Mouse (Mus musculus) forebrain, embryonic 13.5 days (tissue): ENCODE data around the gene Abcd1. TPM values are rescaled to one million over a fixed set of nuclear protein-coding genes. Genes with fewer than 3 reads are reported as not detected.
"Not testable (repeated sequence)": the region's sequence is repeated elsewhere in the genome, so short reads cannot be mapped to it uniquely, and the experiment has no call there.

Experiments used
- ATAC-seq: fragments of 200-750 bp; cut with Nextera tagmentation; 2 replicates; pipeline ENCODE4 v1.8.0; 2017
- H3K27ac ChIP-seq: fragments of 300-500 bp; sonication (generic); 2 replicates; pipeline ENCODE4 v1.5.1; 2015; ENCODE audit warnings: inconsistent platforms, mild to moderate bottlenecking, moderate library complexity
- H3K27me3 ChIP-seq: fragments of 300-500 bp; sonication (generic); 2 replicates; pipeline ENCODE4 v1.6.1; 2015; ENCODE audit warnings: mild to moderate bottlenecking, inconsistent platforms
- H3K36me3 ChIP-seq: fragments of 300-500 bp; sonication (generic); 2 replicates; pipeline ENCODE4 v1.6.1; 2015; ENCODE audit warnings: mild to moderate bottlenecking, inconsistent platforms; ENCODE audit not compliant: poor library complexity, severe bottlenecking
- H3K4me1 ChIP-seq: fragments of 300-500 bp; sonication (generic); 2 replicates; pipeline ENCODE4 v1.6.1; 2015; ENCODE audit warnings: inconsistent platforms
- H3K4me2 ChIP-seq: fragments of 300-500 bp; sonication (generic); 2 replicates; pipeline ENCODE4 v1.6.1; 2015; ENCODE audit warnings: inconsistent platforms, mild to moderate bottlenecking, moderate library complexity
- H3K4me3 ChIP-seq: fragments of 300-500 bp; sonication (generic); 2 replicates; pipeline ENCODE4 v1.5.1; 2015; ENCODE audit warnings: mild to moderate bottlenecking, inconsistent platforms
- H3K9ac ChIP-seq: fragments of 300-500 bp; sonication (generic); 2 replicates; pipeline ENCODE4 v1.6.1; 2015; ENCODE audit warnings: mild to moderate bottlenecking, inconsistent platforms
- H3K9me3 ChIP-seq: fragments of 300-500 bp; sonication (generic); replicated peaks from 2 replicates; pipeline ENCODE4 v1.6.1; 2016; ENCODE audit warnings: inconsistent platforms
- WGBS: fragments of 180-500 bp; shearing (Covaris S2); methylation state at CpG from one replicate; pipeline ENCODE4 v1.1.7; 2015; 5-methylcytosine and 5-hydroxymethylcytosine counted together
- polyA plus RNA-seq: library from polyadenylated mRNA; unstranded; fragments of >200 nt; fragmentation: Nextera tagmentation; extraction: Ambion mirVana; gene quantifications from 2 replicates; pipeline ENCODE4 v1.2.1, GENCODE M21; 2015

Abcd1 gene
- polyA plus RNA-seq, 1 experiment from 2014 or later = 9.6 TPM

- no peak overlapping the region for H3K4me3 ChIP-seq
- H3K4me2 ChIP-seq = no peak overlapping the region
- WGBS = 79% methylated on average over 1 of the region's 1 CpGs
- H3K4me1 ChIP-seq = no peaks in the 10 kb centered on the region
- H3K9ac ChIP-seq = no peak overlapping the region
- peaks cover 10% of the 10 kb centered on the region for H3K36me3 ChIP-seq
- no peak overlapping the region for H3K27ac ChIP-seq
- H3K27me3 ChIP-seq = no peaks in the 10 kb centered on the region
- no peak for ATAC-seq
- H3K9me3 ChIP-seq = no peaks in the 10 kb centered on the region
These were observed 15.9 kb upstream of the Abcd1 start for GRCm38 (mm10) chrX:73700472-73700871.

GRCm38 (mm10) chrX:73715476-73716108 is 805 bp upstream of the Abcd1 start:
- Histone ChIP-seq H3K4me1 (peaks cover 37% of the 10 kb centered on the region), H3K4me3 (peak overlapping the region; percentile 48), H3K9ac (peak overlapping the region; percentile 65), H3K9me3 (no peaks in the 10 kb centered on the region), H3K4me2 (peak overlapping the region; percentile 68), H3K27me3 (no peaks in the 10 kb centered on the region), H3K36me3 (peaks cover 14% of the 10 kb centered on the region; the same call in 1 of the 2 replicates), H3K27ac (peak overlapping the region; percentile 75; the same call in 1 of the 2 replicates)
- 36% methylated on average over 17 of the region's 21 CpGs for WGBS
- ATAC-seq = peak; percentile 54

GRCm38 (mm10) chrX:73716709-73717545 is 530 bp downstream of the Abcd1 start:
- H3K9me3 ChIP-seq = no peaks in the 10 kb centered on the region
- peak; percentile 48 for ATAC-seq
- H3K36me3 ChIP-seq = 0 out of 2 replicates have a peak, but pooled peaks cover 4% of the 10 kb centered on the region
- H3K4me2 ChIP-seq = peak overlapping the region; percentile 68
- H3K4me1 ChIP-seq = peaks cover 37% of the 10 kb centered on the region
- H3K27me3 ChIP-seq = no peaks in the 10 kb centered on the region
- peak overlapping the region; percentile 75 for H3K27ac ChIP-seq
- 44% methylated on average over 28 of the region's 30 CpGs for WGBS
- peak overlapping the region; percentile 48 for H3K4me3 ChIP-seq
- peak overlapping the region; percentile 61 for H3K9ac ChIP-seq

DNA sequence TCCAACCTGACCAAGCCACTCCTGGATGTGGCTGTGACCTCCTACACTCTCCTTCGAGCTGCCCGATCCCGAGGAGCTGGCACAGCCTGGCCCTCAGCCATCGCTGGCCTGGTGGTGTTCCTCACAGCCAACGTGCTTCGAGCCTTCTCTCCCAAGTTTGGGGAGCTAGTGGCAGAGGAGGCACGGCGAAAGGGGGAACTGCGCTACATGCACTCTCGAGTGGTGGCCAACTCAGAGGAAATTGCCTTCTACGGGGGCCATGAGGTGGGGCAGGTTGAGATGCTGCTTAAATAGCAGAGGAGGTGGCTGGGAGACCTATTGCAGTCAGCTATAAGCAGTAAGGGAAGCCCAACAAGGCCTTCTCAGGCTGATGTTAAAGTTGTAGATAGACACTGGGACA is 1.3 kb downstream of the Abcd1 start:
- Histone ChIP-seq H3K27ac (no peak overlapping the region), H3K4me3 (peak overlapping the region; percentile 48; the same call in 1 of the 2 replicates), H3K4me2 (peak overlapping the region; percentile 68), H3K9ac (peak overlapping the region; percentile 61), H3K36me3 (no peaks in the 10 kb centered on the region), H3K9me3 (no peaks in the 10 kb centered on the region), H3K27me3 (no peaks in the 10 kb centered on the region), H3K4me1 (peaks cover 37% of the 10 kb centered on the region)
- ATAC-seq = no peak
- 69% methylated on average over 11 of the region's 11 CpGs for WGBS

- WGBS = 40% methylated on average over 3 of the region's 3 CpGs
- no peak overlapping the region for H3K9ac ChIP-seq
These were observed 1.9 kb downstream of the Abcd1 start for GRCm38 (mm10) chrX:73718271-73718670.

GRCm38 (mm10) chrX:73718686-73719362 is 2.4 kb downstream of the Abcd1 start:
- Histone ChIP-seq H3K9ac (no peak overlapping the region), H3K4me3 (no peak overlapping the region), H3K4me2 (peak overlapping the region; percentile 68), H3K9me3 (no peaks in the 10 kb centered on the region), H3K4me1 (peaks cover 37% of the 10 kb centered on the region), H3K27me3 (no peaks in the 10 kb centered on the region), H3K27ac (no peak overlapping the region), H3K36me3 (no peaks in the 10 kb centered on the region)
- ATAC-seq = no peak
- WGBS = 32% methylated on average over 5 of the region's 5 CpGs

More at GRCm38 (mm10) chrX:73718271-73718670, 1.9 kb downstream of the Abcd1 start:
- no peak overlapping the region for H3K4me3 ChIP-seq
- H3K4me2 ChIP-seq = peak overlapping the region; percentile 68
- no peaks in the 10 kb centered on the region for H3K36me3 ChIP-seq
- H3K9me3 ChIP-seq = no peaks in the 10 kb centered on the region
- no peak overlapping the region for H3K27ac ChIP-seq
- H3K27me3 ChIP-seq = no peaks in the 10 kb centered on the region
- ATAC-seq = no peak
- H3K4me1 ChIP-seq = peaks cover 37% of the 10 kb centered on the region

DNA sequence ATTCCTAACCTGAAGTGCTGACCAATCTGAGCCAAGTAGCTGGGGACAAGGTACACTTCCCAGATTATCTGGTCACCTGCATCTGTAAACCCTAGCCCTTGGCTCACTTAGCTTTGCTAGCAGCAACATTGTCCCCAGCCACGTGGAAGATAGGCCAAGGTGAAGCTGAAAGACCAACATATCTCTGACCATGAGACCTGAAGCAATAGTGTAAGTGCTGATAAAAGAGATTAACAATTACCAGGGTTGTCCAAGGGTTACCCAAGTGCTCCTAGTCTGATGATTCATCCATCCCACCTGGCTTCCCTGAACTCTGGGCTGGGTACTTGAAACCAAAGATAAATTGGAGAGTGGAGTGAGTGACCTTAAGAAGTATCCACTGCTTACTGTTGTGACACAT is 14.5 kb downstream of the Abcd1 start:
- 42% methylated on average over 1 of the region's 1 CpGs for WGBS
- no peak overlapping the region for H3K4me2 ChIP-seq
- ATAC-seq = no peak
- H3K27me3 ChIP-seq = no peaks in the 10 kb centered on the region
- H3K9me3 ChIP-seq = no peaks in the 10 kb centered on the region
- peaks cover 14% of the 10 kb centered on the region; the same call in 1 of the 2 replicates for H3K36me3 ChIP-seq
- no peaks in the 10 kb centered on the region for H3K4me1 ChIP-seq
- H3K27ac ChIP-seq = no peak overlapping the region
- H3K4me3 ChIP-seq = no peak overlapping the region
- H3K9ac ChIP-seq = no peak overlapping the region

DNA sequence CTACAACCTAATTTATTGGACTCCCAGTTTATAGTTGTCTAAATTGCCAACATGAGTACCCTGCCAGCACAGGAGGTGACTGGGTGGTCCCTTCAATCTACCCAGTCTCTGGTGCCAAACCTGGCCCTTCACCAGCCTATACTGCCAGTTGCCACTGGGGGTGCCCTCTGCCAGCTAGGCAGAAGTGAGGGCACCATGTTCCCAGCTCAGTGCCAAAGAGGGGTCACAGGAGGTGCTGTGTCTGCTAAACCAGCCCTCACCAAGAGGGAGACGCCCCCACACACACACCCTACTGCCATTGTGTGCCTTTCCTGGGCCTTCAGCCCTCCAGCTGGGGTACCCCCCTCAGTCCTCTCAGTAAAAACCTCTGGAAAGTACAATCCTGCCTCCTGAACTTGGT is 21.8 kb downstream of the Abcd1 start:
- Histone ChIP-seq H3K4me1 (no peaks in the 10 kb centered on the region), H3K36me3 (no peaks in the 10 kb centered on the region), H3K27me3 (no peaks in the 10 kb centered on the region), H3K27ac (no peak overlapping the region), H3K4me2 (no peak overlapping the region), H3K9me3 (no peaks in the 10 kb centered on the region), H3K4me3 (no peak overlapping the region), H3K9ac (no peak overlapping the region)
- no peak for ATAC-seq
- WGBS = 63% methylated on average over 1 of the region's 1 CpGs

DNA sequence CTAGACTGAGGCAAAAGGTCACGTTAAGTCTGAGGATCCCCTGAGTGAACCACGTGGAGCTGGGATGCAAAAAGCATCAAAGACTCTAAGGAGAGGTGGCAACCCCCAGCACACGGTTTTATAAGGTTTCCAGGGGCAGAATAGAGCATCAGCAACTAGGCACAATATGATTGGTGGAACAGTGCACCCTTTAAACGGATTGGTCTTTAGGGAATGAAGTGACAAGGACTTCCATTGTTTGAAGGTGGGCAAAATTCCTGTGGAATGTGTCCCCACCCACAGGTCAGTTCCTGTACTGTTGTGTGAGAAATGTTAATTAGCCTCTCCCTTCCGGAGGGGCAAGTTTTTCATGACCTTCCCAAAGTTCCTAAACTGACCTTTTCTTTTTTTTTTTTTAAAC is 22.8 kb downstream of the Abcd1 start:
- Histone ChIP-seq H3K9ac (no peak overlapping the region), H3K4me3 (no peak overlapping the region), H3K27ac (no peak overlapping the region), H3K4me2 (no peak overlapping the region), H3K27me3 (no peaks in the 10 kb centered on the region), H3K4me1 (no peaks in the 10 kb centered on the region), H3K36me3 (no peaks in the 10 kb centered on the region), H3K9me3 (no peaks in the 10 kb centered on the region)
- no peak for ATAC-seq
- WGBS = 60% methylated on average over 5 of the region's 5 CpGs

DNA sequence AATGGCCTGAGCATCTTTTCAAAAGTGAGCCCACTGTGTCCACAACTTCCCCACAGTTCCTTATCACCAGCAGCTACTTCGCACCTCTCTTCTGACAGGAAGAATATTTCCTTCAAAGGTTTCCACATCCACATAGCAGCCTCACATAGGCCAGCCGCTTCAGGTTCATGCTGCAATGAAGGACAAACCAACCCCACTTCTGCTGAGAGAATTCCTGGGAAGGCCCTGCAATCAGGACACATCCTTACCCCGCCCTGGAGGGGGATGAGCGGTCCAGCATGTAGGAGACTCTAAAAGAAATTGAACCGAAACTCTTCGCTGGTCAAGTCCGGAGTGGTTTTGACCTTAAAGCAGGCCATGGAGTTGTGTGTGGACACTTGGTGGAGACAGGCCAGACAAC is 23.4 kb downstream of the Abcd1 start:
- ATAC-seq, H3K36me3 ChIP-seq, H3K4me2 ChIP-seq: not testable (repeated sequence)

GRCm38 (mm10) chrX:73744774-73745481 is 28.5 kb downstream of the Abcd1 start:
- Histone ChIP-seq H3K27me3 (no peaks in the 10 kb centered on the region), H3K4me1 (no peaks in the 10 kb centered on the region), H3K4me3 (no peak overlapping the region), H3K27ac (no peak overlapping the region), H3K9ac (no peak overlapping the region), H3K9me3 (no peaks in the 10 kb centered on the region), H3K4me2 (no peak overlapping the region), H3K36me3 (no peaks in the 10 kb centered on the region)
- no peak for ATAC-seq
- 56% methylated on average over 1 of the region's 1 CpGs for WGBS

More for the DNA sequence above, 23.4 kb downstream of the Abcd1 start:
- not testable (repeated sequence) for H3K9ac ChIP-seq, H3K27ac ChIP-seq, H3K27me3 ChIP-seq, H3K4me1 ChIP-seq, H3K9me3 ChIP-seq, H3K4me3 ChIP-seq
- WGBS = 98% methylated on average over 7 of the region's 7 CpGs
